ENCODE assay signal across 8 mouse cellular contexts in genomic region chr11:74723357-74724234, GRCm38 (mm10). TPM values are rescaled to one million over a fixed set of nuclear protein-coding genes. Genes with fewer than 3 reads are reported as not detected.
A peak's percentile ranks its signal among the peaks of the same experiment; 100 is the strongest.
DNase-seq lines count a peak whose midpoint lies in the region; ATAC-seq and TF ChIP-seq lines count a peak whose summit lies in the region.

No protein-coding gene starts in this region.

- no peak; a peak in 1 of 4 replicates for TF ChIP-seq EP300 in MEL (IDR thresholded peaks at IDR 0.05; ENCODE audit: low read depth in 1 of 2, low read length in 2 of 2)
- no peak for TF ChIP-seq EP300 in lung, postnatal 0 days (IDR thresholded peaks at IDR 0.05)

- peak; percentile 94 for DNase-seq in MEL (ENCODE audit: low read depth, low spot score)
- DNase-seq in cerebellum, adult 2 months = peak; percentile 83 to 86
- DNase-seq in forelimb bud, embryonic 11.5 days (ENCODE audit: low read depth, low spot score) = peak; percentile 78
- peak; percentile 88 for DNase-seq in hindbrain, embryonic 10.5 days (ENCODE audit: low spot score)
- DNase-seq in layer of hippocampus, adult 9-11 months = peak; percentile 82
- peak; percentile 91 for DNase-seq in lung, postnatal 0 days (ENCODE audit: low spot score)
- peak; percentile 76 for DNase-seq in ovary, postnatal 14 days (ENCODE audit: low spot score)
- DNase-seq in thymus, postnatal 14 days = peak; percentile 89

- ATAC-seq in lung, postnatal 0 days = peak; percentile 83

- H3K27ac ChIP-seq in MEL (ENCODE audit: control insufficient read depth, low read depth, low read length) = peak overlapping the region; percentile 89
- H3K27ac ChIP-seq in cerebellum, adult 2 months (ENCODE audit: insufficient read depth, low read length) = peak overlapping the region; percentile 96
- peak overlapping the region; percentile 100 for H3K27ac ChIP-seq in hindbrain, embryonic 10.5 days
- H3K27ac ChIP-seq in lung, postnatal 0 days (ENCODE audit: low read length) = peak overlapping the region; percentile 98

- TF ChIP-seq POLR2A in MEL (IDR thresholded peaks at IDR 0.05; ENCODE audit: control insufficient read depth in 1 of 2, insufficient read depth in 1 of 2, low read depth in 1 of 2, low read length in 2 of 2, poor library complexity in 1 of 2) = peak; percentile 32 to 66; a peak in 3 of 4 replicates
- TF ChIP-seq POLR2A in cerebellum, adult 2 months (IDR thresholded peaks at IDR 0.05; ENCODE audit: borderline replicate concordance, insufficient read depth, low read length) = no peak

- no peaks in the 10 kb centered on the region for H3K27me3 ChIP-seq in MEL (ENCODE audit: control insufficient read depth in 1 of 2, insufficient read depth in 2 of 2, low read length in 2 of 2)
- H3K27me3 ChIP-seq in cerebellum, adult 2 months (ENCODE audit: control insufficient read depth, insufficient read depth, low read length) = no peaks in the 10 kb centered on the region
- H3K27me3 ChIP-seq in hindbrain, embryonic 10.5 days (ENCODE audit: insufficient read depth, poor library complexity, severe bottlenecking) = no peaks in the 10 kb centered on the region
- H3K27me3 ChIP-seq in lung, postnatal 0 days (replicated peaks; ENCODE audit: insufficient read depth, low read length) = no peaks in the 10 kb centered on the region

- H3K9me3 ChIP-seq in MEL (replicated peaks; ENCODE audit: insufficient read depth, low read length) = no peaks in the 10 kb centered on the region
- H3K9me3 ChIP-seq in hindbrain, embryonic 10.5 days = no peaks in the 10 kb centered on the region
- no peaks in the 10 kb centered on the region for H3K9me3 ChIP-seq in lung, postnatal 0 days (ENCODE audit: low read length)

- H3K4me2 ChIP-seq in lung, postnatal 0 days (replicated peaks; ENCODE audit: low read depth, low read length) = peak overlapping the region; percentile 63

- H3K9ac ChIP-seq in MEL (ENCODE audit: control insufficient read depth, low read depth, low read length, poor library complexity, severe bottlenecking) = peak overlapping the region; percentile 92
- H3K9ac ChIP-seq in lung, postnatal 0 days (replicated peaks; ENCODE audit: low read depth) = peak overlapping the region; percentile 95

- peaks cover 1 to 37% of the 10 kb centered on the region in 2 experiments; a peak in 3 of 4 replicates for H3K36me3 ChIP-seq in MEL (ENCODE audit: control insufficient read depth in 1 of 2, insufficient read depth in 2 of 2, low read length in 2 of 2)
- no peaks in the 10 kb centered on the region for H3K36me3 ChIP-seq in hindbrain, embryonic 10.5 days
- H3K36me3 ChIP-seq in lung, postnatal 0 days (ENCODE audit: insufficient read depth, low read length) = no peaks in the 10 kb centered on the region

- H3K79me2 ChIP-seq in MEL (ENCODE audit: control insufficient read depth, insufficient read depth, low read length, poor library complexity) = peaks cover 49% of the 10 kb centered on the region

- H3K4me1 ChIP-seq in MEL (ENCODE audit: control insufficient read depth in 1 of 2, insufficient read depth in 2 of 2, low read length in 2 of 2) = peaks cover 14 to 20% of the 10 kb centered on the region in 2 experiments
- H3K4me1 ChIP-seq in cerebellum, adult 2 months (ENCODE audit: control insufficient read depth, insufficient read depth, low read length) = peaks cover 2% of the 10 kb centered on the region
- H3K4me1 ChIP-seq in hindbrain, embryonic 10.5 days (replicated peaks) = peaks cover 34% of the 10 kb centered on the region
- H3K4me1 ChIP-seq in lung, postnatal 0 days (ENCODE audit: insufficient read depth, low read depth, low read length) = peaks cover 13% of the 10 kb centered on the region; the same call in 1 of the 2 replicates

- peak overlapping the region; percentile 79 to 99 for H3K4me3 ChIP-seq in MEL (ENCODE audit: control insufficient read depth in 1 of 2, insufficient read depth in 1 of 2, low read depth in 2 of 2, low read length in 2 of 2)
- H3K4me3 ChIP-seq in cerebellum, adult 2 months (replicated peaks; ENCODE audit: insufficient read depth, low read depth, low read length) = peak overlapping the region; percentile 94
- peak overlapping the region; percentile 91 for H3K4me3 ChIP-seq in hindbrain, embryonic 10.5 days
- peak overlapping the region; percentile 100 for H3K4me3 ChIP-seq in lung, postnatal 0 days (ENCODE audit: low read depth, low read length)

- no peak for TF ChIP-seq RAD21 in MEL (IDR thresholded peaks at IDR 0.05; ENCODE audit: low read depth, low read length)

- 0 out of 6 replicates have a peak, but pooled peaks of 1 of the 3 experiments have one; percentile 1 for TF ChIP-seq CTCF in MEL (IDR thresholded peaks at IDR 0.05 in 2 of 3, conservative IDR thresholded peaks at IDR 0.05 in 1 of 3; ENCODE audit: control insufficient read depth in 1 of 3, insufficient read depth in 1 of 3, low read depth in 2 of 3, low read length in 3 of 3, poor library complexity in 1 of 3, severe bottlenecking in 1 of 3)
- TF ChIP-seq CTCF in cerebellum, adult 2 months (IDR thresholded peaks at IDR 0.05; ENCODE audit: borderline replicate concordance, insufficient read depth, low read depth, low read length) = no peak
- no peak for TF ChIP-seq CTCF in lung, postnatal 0 days (IDR thresholded peaks at IDR 0.05)

- under 1% methylated on average over 68 of the region's 75 CpGs for WGBS in cerebellum, adult 2 months
- under 1% methylated on average over 67 of the region's 75 CpGs for WGBS in hindbrain, embryonic 10.5 days
- 0% methylated on average over 25 of the region's 75 CpGs for WGBS in lung, postnatal 0 days

TF ChIP-seq in MEL, 35 proteins besides CTCF, POLR2A, EP300 and RAD21:
- TF ChIP-seq ZNF384 (IDR thresholded peaks at IDR 0.05; ENCODE audit: low read depth, low read length) (no peak), POLR2AphosphoS5 (IDR thresholded peaks at IDR 0.05; ENCODE audit: borderline replicate concordance, low read depth, low read length) (0 out of 2 replicates have a peak, but pooled peaks have one; percentile 48), TBP (IDR thresholded peaks at IDR 0.05; ENCODE audit: low read depth, low read length) (no peak), GABPA (IDR thresholded peaks at IDR 0.05; ENCODE audit: low read depth, low read length) (no peak), MAFK (IDR thresholded peaks at IDR 0.05; ENCODE audit: borderline replicate concordance, low read depth, low read length) (no peak), ELF1 (IDR thresholded peaks at IDR 0.05; ENCODE audit: low read depth, low read length) (no peak; the same call in 1 of the 2 replicates), SIN3A (IDR thresholded peaks at IDR 0.05; ENCODE audit: low read length) (no peak; the same call in none of the 2 replicates), NRF1 (IDR thresholded peaks at IDR 0.05; ENCODE audit: insufficient read depth, low read depth, low read length, poor library complexity, severe bottlenecking) (0 out of 2 replicates have a peak, but pooled peaks have one; percentile 40), MAZ (IDR thresholded peaks at IDR 0.05; ENCODE audit: low read depth, low read length) (peak; percentile 74; the same call in 1 of the 2 replicates), USF1 (IDR thresholded peaks at IDR 0.05; ENCODE audit: low read depth, low read length) (no peak), USF2 (IDR thresholded peaks at IDR 0.05; ENCODE audit: borderline replicate concordance in 1 of 2, insufficient read depth in 1 of 2, low read depth in 1 of 2, low read length in 2 of 2) (no peak), HCFC1 (IDR thresholded peaks at IDR 0.05; ENCODE audit: low read depth, low read length) (peak; percentile 52; the same call in 1 of the 2 replicates), UBTF (IDR thresholded peaks at IDR 0.05; ENCODE audit: borderline replicate concordance, insufficient read depth, low read depth, low read length) (peak; percentile 71; the same call in 1 of the 2 replicates), ETS1 (IDR thresholded peaks at IDR 0.05; ENCODE audit: low read depth, low read length) (peak; percentile 33; the same call in 1 of the 2 replicates), MYB (IDR thresholded peaks at IDR 0.05; ENCODE audit: low read depth, low read length) (0 out of 2 replicates have a peak, but pooled peaks have one; percentile 42), ZKSCAN1 (IDR thresholded peaks at IDR 0.05; ENCODE audit: low read depth, low read length) (no peak), CHD1 (IDR thresholded peaks at IDR 0.05; ENCODE audit: low read depth, low read length) (peak; percentile 4; the same call in 1 of the 2 replicates), MEF2A (IDR thresholded peaks at IDR 0.05; ENCODE audit: extremely low read depth, insufficient replicate concordance, low read depth, low read length, poor library complexity, severe bottlenecking) (0 out of 2 replicates have a peak, but pooled peaks have one; percentile 31), MAX (IDR thresholded peaks at IDR 0.05; ENCODE audit: low read length) (no peak), TCF12 (IDR thresholded peaks at IDR 0.05; ENCODE audit: low read depth, low read length) (peak; percentile 77), MXI1 (IDR thresholded peaks at IDR 0.05; ENCODE audit: low read depth, low read length) (peak; percentile 53; the same call in 1 of the 2 replicates)

RNA-seq across cellular contexts. Expression of gene Pafah1b1, which starts 0.9 kb away (rescaled TPM):
- total RNA-seq in MEL (2012; rRNA removed) = 65.8 and 67.4 TPM in 2 replicates
- 10 to 100 TPM in 1 of 2 experiments, not detected in 1; 54.5 TPM for polyA plus RNA-seq in MEL (2012; ENCODE audit: insufficient read depth in 1 of 2, insufficient read length in 2 of 2, low read depth in 1 of 2, low replicate concordance in 2 of 2, missing spikeins in 1 of 2)
- polyA plus RNA-seq in cerebellum, adult 2 months (2012; rRNA removed) = 185 and 190 TPM in 2 replicates
- 49.5 and 54.0 TPM in 2 replicates for polyA plus RNA-seq in hindbrain, embryonic 10.5 days (2016; fragmentation: Nextera tagmentation; extraction: Ambion mirVana)
- polyA plus RNA-seq in lung, postnatal 0 days (2015; fragmentation: Nextera tagmentation; extraction: Ambion mirVana) = 49.1 and 60.8 TPM in 2 replicates

RNA-seq across cellular contexts. Expression of gene Mettl16, which starts 47.0 kb away (rescaled TPM):
- 110 and 116 TPM in 2 replicates for total RNA-seq in MEL (2012; rRNA removed)
- 10 to 100 TPM in 1 of 2 experiments, not detected in 1; 76.3 TPM for polyA plus RNA-seq in MEL (2012; ENCODE audit: insufficient read depth in 1 of 2, insufficient read length in 2 of 2, low read depth in 1 of 2, low replicate concordance in 2 of 2, missing spikeins in 1 of 2)
- 17.6 and 18.5 TPM in 2 replicates for polyA plus RNA-seq in cerebellum, adult 2 months (2012; rRNA removed)
- polyA plus RNA-seq in hindbrain, embryonic 10.5 days (2016; fragmentation: Nextera tagmentation; extraction: Ambion mirVana) = 47.5 and 70.2 TPM in 2 replicates
- polyA plus RNA-seq in lung, postnatal 0 days (2015; fragmentation: Nextera tagmentation; extraction: Ambion mirVana) = 13.7 and 18.1 TPM in 2 replicates

Comparison
In these comparisons a context has a peak if more than half of its experiments do, and no peak if none do; other contexts are left out.
1. Peak in every context shown above with its lines: DNase-seq, ATAC-seq, H3K4me3 ChIP-seq and H3K27ac ChIP-seq.